Mouse (Mus musculus): ENCODE results near the gene Foxn1. TPM values are rescaled to one million over a fixed set of nuclear protein-coding genes. Genes with fewer than 3 reads are reported as not detected.

Foxn1 gene
- polyA plus RNA-seq, 1 experiment from 2014 or later, result not detected

DNA sequence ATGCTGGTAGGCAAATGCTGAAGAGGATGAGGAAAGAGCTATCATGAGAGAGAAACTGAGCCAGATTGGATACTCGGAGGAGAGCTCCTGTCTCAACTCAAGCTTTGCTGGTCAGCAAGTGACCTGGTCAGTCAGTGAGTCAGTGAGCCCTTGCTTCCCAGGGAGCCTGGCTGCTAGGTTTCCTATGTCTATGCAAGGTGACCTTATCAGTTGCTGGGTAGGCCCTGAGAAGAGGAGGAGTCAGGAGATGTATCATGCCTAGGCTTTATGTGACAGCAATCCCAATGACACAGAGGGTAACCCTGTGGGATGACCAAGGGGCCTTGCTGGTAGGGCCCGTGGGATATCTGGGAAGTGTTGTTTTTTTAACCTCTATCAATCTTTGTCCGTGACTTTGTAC lies 14.2 kb downstream of the Foxn1 start:
- no peaks in the 10 kb centered on the region for H3K27me3 ChIP-seq (ENCODE audit: control insufficient read depth, insufficient read depth, low read length)
- H3K36me3 ChIP-seq (ENCODE audit: control insufficient read depth, insufficient read depth, low read length), result no peaks in the 10 kb centered on the region
- no peak for DNase-seq (ENCODE audit: low spot score)
- H3K4me3 ChIP-seq (ENCODE audit: low read depth, low read length), result no peak overlapping the region
- no peak overlapping the region for H3K9ac ChIP-seq (ENCODE audit: low read length)
- H3K9me3 ChIP-seq (ENCODE audit: control insufficient read depth, low read length), result no peaks in the 10 kb centered on the region
- H3K4me1 ChIP-seq (replicated peaks; ENCODE audit: control insufficient read depth, insufficient read depth, low read length), result no peaks in the 10 kb centered on the region
- no peak for ATAC-seq (replicated peaks; ENCODE audit: low FRiP score)
- WGBS, result 87% methylated on average over 3 of the region's 3 CpGs
- H3K4me2 ChIP-seq (ENCODE audit: low read depth, low read length, severe bottlenecking), result no peak overlapping the region
- H3K27ac ChIP-seq (ENCODE audit: low read depth, low read length), result no peak overlapping the region

DNA sequence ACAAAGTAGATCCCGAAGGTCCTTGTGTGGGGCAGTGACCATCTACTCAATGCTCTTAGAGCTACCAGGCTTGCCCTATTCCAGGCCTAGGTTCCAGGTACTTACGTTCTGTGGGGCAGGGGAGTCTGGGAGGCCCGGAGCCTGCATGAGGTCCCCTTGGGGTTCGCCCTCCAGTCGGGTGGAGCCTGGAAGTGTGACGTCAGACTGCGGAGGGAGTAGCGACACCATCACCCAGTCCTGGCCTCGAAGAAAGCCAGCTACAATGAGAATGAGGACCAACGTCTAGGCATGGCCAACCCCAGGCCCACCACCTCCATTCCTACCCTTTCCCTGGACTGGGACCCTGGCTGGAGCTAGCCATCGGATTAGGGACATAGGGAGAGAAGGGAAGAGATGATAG lies 14.6 kb downstream of the Foxn1 start:
- H3K9ac ChIP-seq (ENCODE audit: low read length), result no peak overlapping the region
- no peaks in the 10 kb centered on the region for H3K4me1 ChIP-seq (replicated peaks; ENCODE audit: control insufficient read depth, insufficient read depth, low read length)
- H3K36me3 ChIP-seq (ENCODE audit: control insufficient read depth, insufficient read depth, low read length), result no peaks in the 10 kb centered on the region
- DNase-seq (ENCODE audit: low spot score) (no peak), ATAC-seq (replicated peaks; ENCODE audit: low FRiP score) (no peak)
- H3K4me3 ChIP-seq (ENCODE audit: low read depth, low read length), result no peak overlapping the region
- WGBS, result 88% methylated on average over 11 of the region's 11 CpGs
- H3K27me3 ChIP-seq (ENCODE audit: control insufficient read depth, insufficient read depth, low read length), result no peaks in the 10 kb centered on the region
- H3K9me3 ChIP-seq (ENCODE audit: control insufficient read depth, low read length), result no peaks in the 10 kb centered on the region
- no peak overlapping the region for H3K4me2 ChIP-seq (ENCODE audit: low read depth, low read length, severe bottlenecking)
- no peak overlapping the region for H3K27ac ChIP-seq (ENCODE audit: low read depth, low read length)

GRCm38 (mm10) chr11:78370389-78370788 lies 16.0 kb downstream of the Foxn1 start:
- H3K9ac ChIP-seq (ENCODE audit: low read length), result no peak overlapping the region
- no peak for ATAC-seq (replicated peaks; ENCODE audit: low FRiP score)
- no peaks in the 10 kb centered on the region for H3K4me1 ChIP-seq (replicated peaks; ENCODE audit: control insufficient read depth, insufficient read depth, low read length)
- no peak overlapping the region for H3K27ac ChIP-seq (ENCODE audit: low read depth, low read length)
- H3K9me3 ChIP-seq (ENCODE audit: control insufficient read depth, low read length), result no peaks in the 10 kb centered on the region
- DNase-seq (ENCODE audit: low spot score), result peak; percentile 40
- no peaks in the 10 kb centered on the region for H3K36me3 ChIP-seq (ENCODE audit: control insufficient read depth, insufficient read depth, low read length)
- 58% methylated on average over 1 of the region's 1 CpGs for WGBS
- no peaks in the 10 kb centered on the region for H3K27me3 ChIP-seq (ENCODE audit: control insufficient read depth, insufficient read depth, low read length)
- H3K4me3 ChIP-seq (ENCODE audit: low read depth, low read length), result no peak overlapping the region
- H3K4me2 ChIP-seq (ENCODE audit: low read depth, low read length, severe bottlenecking), result no peak overlapping the region

DNA sequence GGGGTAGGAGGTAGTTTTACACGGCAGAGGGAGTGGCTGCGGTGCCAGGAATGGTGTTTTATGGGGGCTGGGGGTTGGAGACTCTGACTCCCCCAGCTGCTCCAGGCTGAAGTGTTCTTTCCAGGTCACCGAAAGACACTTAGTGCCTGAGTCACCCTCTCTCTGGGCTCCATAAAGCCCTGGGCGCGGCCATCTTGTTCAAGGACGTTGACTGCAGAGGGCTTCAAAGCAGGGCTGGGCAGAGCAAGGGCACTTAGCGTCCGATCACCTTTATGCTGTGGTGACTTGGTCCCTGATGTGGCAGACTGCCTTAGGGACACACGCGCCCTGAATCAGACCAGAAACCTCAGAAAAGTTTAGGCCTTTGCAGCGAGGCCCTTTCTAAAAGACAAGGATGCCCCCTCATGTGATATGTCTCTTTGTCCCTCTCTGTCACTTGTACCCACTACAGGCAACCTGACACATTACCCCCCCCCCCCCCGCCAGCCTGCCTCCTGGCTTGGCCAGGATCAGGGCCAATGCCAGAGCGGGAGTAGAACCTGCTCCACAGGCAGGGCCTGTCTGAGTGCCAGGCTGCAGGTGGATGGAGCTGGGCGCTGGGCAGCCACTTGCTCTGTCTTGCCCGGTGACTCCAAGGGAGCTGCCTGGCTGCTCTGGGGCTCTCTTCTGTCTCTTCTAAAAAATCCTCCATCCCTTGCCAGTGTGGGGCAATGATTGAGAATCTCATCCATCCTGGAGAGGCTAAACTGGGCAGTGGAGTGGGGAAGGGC lies 18.7 kb downstream of the Foxn1 start:
- Histone ChIP-seq H3K4me3 (ENCODE audit: low read depth, low read length) (no peak overlapping the region), H3K27me3 (ENCODE audit: control insufficient read depth, insufficient read depth, low read length) (no peaks in the 10 kb centered on the region), H3K9ac (ENCODE audit: low read length) (no peak overlapping the region), H3K4me2 (ENCODE audit: low read depth, low read length, severe bottlenecking) (no peak overlapping the region), H3K27ac (ENCODE audit: low read depth, low read length) (no peak overlapping the region), H3K9me3 (ENCODE audit: control insufficient read depth, low read length) (no peaks in the 10 kb centered on the region), H3K36me3 (ENCODE audit: control insufficient read depth, insufficient read depth, low read length) (no peaks in the 10 kb centered on the region), H3K4me1 (replicated peaks; ENCODE audit: control insufficient read depth, insufficient read depth, low read length) (no peaks in the 10 kb centered on the region)
- DNase-seq (ENCODE audit: low spot score) (no peak), ATAC-seq (replicated peaks; ENCODE audit: low FRiP score) (no peak)
- WGBS, result 92% methylated on average over 15 of the region's 15 CpGs

GRCm38 (mm10) chr11:78364103-78364502 lies 22.3 kb downstream of the Foxn1 start:
- Histone ChIP-seq H3K27me3 (ENCODE audit: control insufficient read depth, insufficient read depth, low read length) (no peaks in the 10 kb centered on the region), H3K4me1 (replicated peaks; ENCODE audit: control insufficient read depth, insufficient read depth, low read length) (no peaks in the 10 kb centered on the region), H3K9me3 (ENCODE audit: control insufficient read depth, low read length) (no peaks in the 10 kb centered on the region), H3K36me3 (ENCODE audit: control insufficient read depth, insufficient read depth, low read length) (no peaks in the 10 kb centered on the region), H3K9ac (ENCODE audit: low read length) (no peak overlapping the region), H3K27ac (ENCODE audit: low read depth, low read length) (no peak overlapping the region), H3K4me2 (ENCODE audit: low read depth, low read length, severe bottlenecking) (no peak overlapping the region), H3K4me3 (ENCODE audit: low read depth, low read length) (no peak overlapping the region)
- DNase-seq (ENCODE audit: low spot score) (no peak), ATAC-seq (replicated peaks; ENCODE audit: low FRiP score) (no peak)
- WGBS, result 66% methylated on average over 8 of the region's 8 CpGs

DNA sequence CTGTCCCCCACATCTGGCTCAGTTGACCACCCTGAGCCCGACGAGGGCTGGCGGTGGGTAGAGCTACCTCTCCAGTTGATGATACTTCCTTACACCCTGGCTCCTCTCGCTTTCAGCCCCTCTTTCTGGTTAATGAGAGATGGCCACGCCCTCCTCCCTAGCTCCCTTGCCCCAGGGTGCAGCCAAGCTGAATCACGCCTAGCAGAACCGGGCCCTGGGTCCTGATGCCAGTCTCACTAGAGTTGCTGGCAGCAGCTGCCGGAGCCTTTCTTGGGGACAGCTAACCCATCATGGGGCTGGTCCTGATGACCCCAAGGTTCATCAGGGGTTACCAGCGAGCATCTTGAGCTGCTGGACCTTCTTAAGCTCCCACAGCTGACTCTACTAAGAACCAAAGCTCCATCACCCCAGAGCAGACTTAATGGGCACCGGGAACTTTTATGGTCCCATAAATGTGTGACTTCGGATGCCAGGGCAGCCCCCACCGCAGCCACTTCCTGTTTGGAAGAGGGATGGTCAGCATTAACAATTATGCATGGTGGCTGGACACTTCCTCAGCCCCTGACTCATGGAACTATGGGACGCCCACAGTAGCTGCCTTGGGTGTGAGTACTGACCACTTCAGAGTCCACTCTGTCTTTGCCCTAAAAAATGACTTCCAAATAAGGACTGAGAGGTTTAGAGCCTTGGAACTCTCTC lies 22.9 kb downstream of the Foxn1 start:
- Histone ChIP-seq H3K9me3 (ENCODE audit: control insufficient read depth, low read length) (no peaks in the 10 kb centered on the region), H3K4me2 (ENCODE audit: low read depth, low read length, severe bottlenecking) (no peak overlapping the region), H3K27ac (ENCODE audit: low read depth, low read length) (no peak overlapping the region), H3K4me1 (replicated peaks; ENCODE audit: control insufficient read depth, insufficient read depth, low read length) (no peaks in the 10 kb centered on the region), H3K36me3 (ENCODE audit: control insufficient read depth, insufficient read depth, low read length) (no peaks in the 10 kb centered on the region), H3K9ac (ENCODE audit: low read length) (no peak overlapping the region), H3K4me3 (ENCODE audit: low read depth, low read length) (no peak overlapping the region), H3K27me3 (ENCODE audit: control insufficient read depth, insufficient read depth, low read length) (no peaks in the 10 kb centered on the region)
- 78% methylated on average over 13 of the region's 13 CpGs for WGBS
- DNase-seq (ENCODE audit: low spot score), result no peak
- ATAC-seq (replicated peaks; ENCODE audit: low FRiP score), result no peak

DNA sequence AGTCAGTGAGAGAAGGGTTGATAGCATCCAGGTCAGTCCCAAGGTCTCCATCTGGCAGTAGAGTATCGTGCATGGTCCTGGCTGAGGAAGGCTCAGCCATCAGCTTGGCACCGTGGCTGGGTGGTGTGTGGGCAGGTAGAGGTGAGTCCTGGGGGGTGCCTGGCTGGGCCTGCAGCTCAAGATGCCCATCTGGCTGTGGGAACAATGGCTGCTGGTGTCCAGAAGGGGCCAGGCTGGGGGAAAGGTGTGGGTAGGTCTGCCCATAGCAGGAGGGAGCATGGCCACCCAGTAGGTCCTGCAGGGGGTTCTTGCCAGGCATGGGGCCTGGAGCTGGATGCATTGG lies 25.6 kb downstream of the Foxn1 start:
- Histone ChIP-seq H3K4me1 (replicated peaks; ENCODE audit: control insufficient read depth, insufficient read depth, low read length) (no peaks in the 10 kb centered on the region), H3K9ac (ENCODE audit: low read length) (no peak overlapping the region), H3K27ac (ENCODE audit: low read depth, low read length) (no peak overlapping the region), H3K36me3 (ENCODE audit: control insufficient read depth, insufficient read depth, low read length) (no peaks in the 10 kb centered on the region), H3K4me3 (ENCODE audit: low read depth, low read length) (no peak overlapping the region), H3K27me3 (ENCODE audit: control insufficient read depth, insufficient read depth, low read length) (no peaks in the 10 kb centered on the region), H3K4me2 (ENCODE audit: low read depth, low read length, severe bottlenecking) (0 out of 2 replicates have a peak overlapping the region, but pooled peaks have one; percentile 19), H3K9me3 (ENCODE audit: control insufficient read depth, low read length) (no peaks in the 10 kb centered on the region)
- ATAC-seq (replicated peaks; ENCODE audit: low FRiP score), result no peak
- WGBS, result 61% methylated on average over 2 of the region's 2 CpGs
- DNase-seq (ENCODE audit: low spot score), result no peak

DNA sequence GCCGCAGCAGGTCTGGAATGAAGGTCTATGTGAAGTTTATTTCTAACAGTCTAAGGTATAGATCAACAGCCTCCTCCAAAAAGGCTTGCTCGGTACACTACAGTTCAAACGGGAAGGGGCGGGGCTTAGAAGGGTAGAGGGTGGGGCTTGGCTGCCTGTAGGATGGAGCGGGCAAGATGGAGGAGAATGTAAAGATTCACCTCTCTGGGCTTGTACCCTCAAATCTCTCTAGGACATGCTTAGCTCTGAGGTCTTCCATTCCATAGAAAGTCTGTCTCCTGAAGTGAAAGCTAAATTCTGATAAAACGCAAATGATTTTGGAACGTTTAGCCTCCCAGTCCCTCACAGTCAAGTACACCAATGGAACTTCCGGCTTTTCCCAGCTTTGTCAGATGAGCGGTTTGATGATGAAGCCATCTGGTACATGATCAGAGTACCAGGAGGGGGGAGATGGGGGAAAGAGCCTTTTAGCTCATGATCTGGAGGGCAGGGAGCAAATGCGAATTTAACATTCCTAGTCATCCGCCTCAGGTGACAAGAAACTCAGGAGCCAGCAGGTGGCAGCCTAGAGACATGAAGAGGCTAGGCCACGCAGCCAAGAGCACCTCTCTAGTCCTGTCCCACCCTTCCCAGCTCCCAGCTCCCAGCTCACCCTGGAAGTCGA lies 26.1 kb downstream of the Foxn1 start:
- WGBS, result 12% methylated on average over 13 of the region's 13 CpGs
- Histone ChIP-seq H3K9me3 (ENCODE audit: control insufficient read depth, low read length) (no peaks in the 10 kb centered on the region), H3K36me3 (ENCODE audit: control insufficient read depth, insufficient read depth, low read length) (no peaks in the 10 kb centered on the region), H3K27ac (ENCODE audit: low read depth, low read length) (no peak overlapping the region), H3K4me3 (ENCODE audit: low read depth, low read length) (peak overlapping the region; percentile 17), H3K27me3 (ENCODE audit: control insufficient read depth, insufficient read depth, low read length) (no peaks in the 10 kb centered on the region), H3K4me1 (replicated peaks; ENCODE audit: control insufficient read depth, insufficient read depth, low read length) (no peaks in the 10 kb centered on the region), H3K9ac (ENCODE audit: low read length) (no peak overlapping the region), H3K4me2 (ENCODE audit: low read depth, low read length, severe bottlenecking) (peak overlapping the region; percentile 19; the same call in 1 of the 2 replicates)
- DNase-seq (ENCODE audit: low spot score) (peak; percentile 84), ATAC-seq (replicated peaks; ENCODE audit: low FRiP score) (peak; percentile 60; the same call in 1 of the 2 replicates)

Measured in forebrain, embryonic 11.5 days (tissue).